14 mouse cellular contexts compared by ENCODE assay signal in genomic region chrX:20801456-20801855, GRCm38 (mm10).
"Had no signal": no experiment of that assay in that cellular context is flagged by ENCODE, and none has a peak within 500 bp of the region (broad histone marks: within the 10 kb centered on the region; RNA-seq: fewer than 3 reads in every experiment).

No protein-coding gene starts in this region.

- ATAC-seq: hindbrain, embryonic 16.5 days; intestine, embryonic 16.5 days had no signal

- DNase-seq: gastrocnemius, adult 2 months; gastrocnemius, postnatal 10 days; gastrocnemius, postnatal 25 days; heart, adult 18-20 months; heart, postnatal 10 days; heart, postnatal 4 days; kidney, adult 11 months; kidney, adult 2 months; kidney, adult 9 months; kidney, postnatal 14 days; kidney, postnatal 36 days; left cerebral cortex, postnatal 4 days had no signal
